Mouse (Mus musculus) liver, postnatal 0 days (tissue): ENCODE data around the gene Olfr305.
"Not testable (repeated sequence)": the region's sequence is repeated elsewhere in the genome, so short reads cannot be mapped to it uniquely, and the experiment has no call there.

ENCODE experiments used
- CTCF ChIP-seq: sonication (generic); IDR thresholded peaks from 2 replicates; pipeline ENCODE4 v1.5.1; 2016; ENCODE audit warnings: antibody characterized with exemption, low read depth
- EP300 ChIP-seq: IDR thresholded peaks from 2 replicates; pipeline ENCODE4 v1.6.1; 2016; ENCODE audit warnings: antibody characterized with exemption, low read depth, mild to moderate bottlenecking

DNA sequence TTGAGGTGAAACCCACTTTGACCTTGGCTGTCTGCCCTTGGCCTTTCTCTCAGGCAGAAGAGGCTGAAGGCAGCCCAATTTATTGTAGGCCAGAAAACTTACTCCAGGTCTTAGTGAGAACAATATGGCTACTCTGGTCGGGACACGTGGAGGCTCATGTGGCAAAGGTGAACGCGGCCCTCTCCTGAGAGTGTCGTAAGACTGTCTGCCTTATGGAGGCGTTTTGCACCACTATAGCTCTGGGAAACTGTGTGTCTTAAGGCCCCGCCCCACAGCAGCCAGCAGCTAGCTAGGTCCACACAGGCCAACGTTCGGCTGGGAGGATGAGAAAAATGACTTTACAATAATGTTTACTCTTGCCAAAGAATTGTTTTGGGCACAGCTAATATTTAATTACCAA lies 20.4 kb downstream of the Olfr305 start:
- TF ChIP-seq CTCF, EP300: not testable (repeated sequence)
